Mouse (Mus musculus): ENCODE measurements around the gene Mgp. TPM values are rescaled to one million over a fixed set of nuclear protein-coding genes. Genes with fewer than 3 reads are reported as not detected.

Gene Mgp
- polyA plus RNA-seq, 1 experiment = 132 TPM

DNA sequence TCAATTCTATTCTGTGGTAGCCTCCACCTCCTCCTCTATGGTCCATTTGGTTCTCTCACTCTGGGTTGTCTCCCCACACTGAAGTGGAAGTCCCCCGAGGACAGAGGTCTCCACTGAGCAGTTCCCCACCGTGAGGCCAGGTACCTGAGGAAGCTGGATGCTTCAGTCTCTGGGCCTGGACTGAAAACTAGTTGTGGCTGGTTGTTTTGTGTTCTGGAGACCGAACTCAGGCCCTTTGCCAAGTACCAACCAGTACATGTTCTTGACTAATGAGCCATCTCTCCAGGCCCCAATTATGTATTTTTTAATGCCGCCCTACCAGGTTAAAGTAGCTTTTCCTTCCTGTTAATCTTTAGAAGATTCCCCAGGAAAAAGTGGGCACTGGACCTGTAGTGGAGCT, 23.3 kb downstream of the Mgp start:
- no peak overlapping the region for H3K4me2 ChIP-seq (ENCODE audit: low read depth)
- H3K4me3 ChIP-seq = no peak overlapping the region
- TF ChIP-seq E2F4 (IDR thresholded peaks at IDR 0.05; ENCODE audit: insufficient read depth) (no peak), CEBPB (IDR thresholded peaks at IDR 0.05; ENCODE audit: insufficient read depth, poor library complexity, severe bottlenecking) (no peak), TCF3 (IDR thresholded peaks at IDR 0.05; ENCODE audit: insufficient read length, low read depth) (no peak), USF1 (IDR thresholded peaks at IDR 0.05; ENCODE audit: low read depth) (no peak), MYOD1 (IDR thresholded peaks at IDR 0.05; ENCODE audit: control insufficient read depth in 1 of 3, insufficient read length in 2 of 3, low read depth in 2 of 3) (no peak), TCF12 (IDR thresholded peaks at IDR 0.05; ENCODE audit: insufficient read depth, poor library complexity, severe bottlenecking) (no peak), POLR2A (IDR thresholded peaks at IDR 0.05; ENCODE audit: insufficient read length, low read depth) (no peak), POLR2AphosphoS2 (IDR thresholded peaks at IDR 0.05; ENCODE audit: insufficient read length, low read depth) (no peak), SRF (IDR thresholded peaks at IDR 0.05; ENCODE audit: control insufficient read depth, insufficient read length, low read depth) (no peak), MAX (IDR thresholded peaks at IDR 0.05; ENCODE audit: low read depth) (no peak), MYOG (IDR thresholded peaks at IDR 0.05; ENCODE audit: control insufficient read depth in 1 of 3, insufficient read depth in 1 of 3, insufficient read length in 2 of 3, low read depth in 2 of 3) (no peak), REST (IDR thresholded peaks at IDR 0.05; ENCODE audit: insufficient read depth, insufficient read length) (no peak)

DNA sequence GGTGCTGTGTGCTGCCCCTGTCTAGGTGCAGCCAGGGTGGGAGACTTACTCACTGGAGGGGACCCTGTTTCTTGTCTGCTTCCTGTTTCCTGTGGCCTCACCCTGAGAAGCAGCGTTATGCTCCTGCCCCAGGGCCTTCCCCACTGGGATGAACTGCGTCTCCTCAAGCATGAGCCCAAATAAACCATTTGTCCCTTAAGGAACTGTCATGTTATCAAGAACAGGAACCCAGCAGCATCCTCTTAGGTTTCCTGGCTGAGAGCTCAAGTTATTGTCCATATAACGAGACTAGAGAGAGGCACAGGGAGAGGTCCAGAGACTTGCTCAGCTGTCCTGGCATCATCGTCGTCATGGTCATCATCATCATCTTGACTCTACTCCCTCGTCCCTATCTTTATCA, 25.4 kb downstream of the Mgp start:
- no peak for TF ChIP-seq TCF12 (IDR thresholded peaks at IDR 0.05; ENCODE audit: insufficient read depth, poor library complexity, severe bottlenecking)
- TF ChIP-seq CEBPB (IDR thresholded peaks at IDR 0.05; ENCODE audit: insufficient read depth, poor library complexity, severe bottlenecking) = no peak
- TF ChIP-seq E2F4 (IDR thresholded peaks at IDR 0.05; ENCODE audit: insufficient read depth) = no peak
- Histone ChIP-seq H3K36me3 (ENCODE audit: control insufficient read depth, insufficient read depth) (no peaks in the 10 kb centered on the region), H3K4me2 (ENCODE audit: low read depth) (no peak overlapping the region), H3ac (ENCODE audit: control insufficient read depth, insufficient read length) (no peak overlapping the region), H3K4me3 (no peak overlapping the region), H3K79me2 (ENCODE audit: control insufficient read depth, insufficient read depth) (no peaks in the 10 kb centered on the region), H3K27me3 (ENCODE audit: control insufficient read depth, insufficient read depth, insufficient read length) (no peaks in the 10 kb centered on the region)

More for the DNA sequence above, 23.3 kb downstream of the Mgp start:
- H3ac ChIP-seq (ENCODE audit: control insufficient read depth, insufficient read length) = no peak overlapping the region
- no peaks in the 10 kb centered on the region for H3K36me3 ChIP-seq (ENCODE audit: control insufficient read depth, insufficient read depth)
- H3K27me3 ChIP-seq (ENCODE audit: control insufficient read depth, insufficient read depth, insufficient read length) = no peaks in the 10 kb centered on the region
- no peaks in the 10 kb centered on the region for H3K79me2 ChIP-seq (ENCODE audit: control insufficient read depth, insufficient read depth)

DNA sequence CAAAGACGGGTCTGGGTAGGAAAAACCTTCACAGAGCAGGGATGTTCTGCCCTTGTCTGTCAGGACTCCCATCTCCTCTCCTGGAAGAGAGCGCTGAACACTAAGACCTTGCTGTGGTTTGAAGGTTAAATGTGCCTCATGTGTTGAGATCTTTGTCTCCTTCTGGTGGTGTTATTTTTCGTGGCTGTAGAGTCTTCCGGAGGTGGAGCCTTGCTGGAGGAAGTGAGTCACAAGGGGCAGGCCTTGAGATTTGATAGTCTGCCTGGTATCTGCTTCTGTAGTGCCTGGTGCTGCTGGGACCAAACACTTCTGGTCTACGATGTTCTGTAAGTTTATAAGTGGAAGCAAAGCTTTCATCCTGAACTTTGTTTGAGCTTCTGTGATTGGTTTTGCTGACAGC, 26.7 kb downstream of the Mgp start:
- Histone ChIP-seq H3ac (ENCODE audit: control insufficient read depth, insufficient read length) (no peak overlapping the region), H3K4me3 (no peak overlapping the region), H3K36me3 (ENCODE audit: control insufficient read depth, insufficient read depth) (no peaks in the 10 kb centered on the region), H3K27me3 (ENCODE audit: control insufficient read depth, insufficient read depth, insufficient read length) (no peaks in the 10 kb centered on the region), H3K4me2 (ENCODE audit: low read depth) (no peak overlapping the region), H3K79me2 (ENCODE audit: control insufficient read depth, insufficient read depth) (no peaks in the 10 kb centered on the region)
- TF ChIP-seq SRF (IDR thresholded peaks at IDR 0.05; ENCODE audit: control insufficient read depth, insufficient read length, low read depth) = no peak
- TF ChIP-seq POLR2A (IDR thresholded peaks at IDR 0.05; ENCODE audit: insufficient read length, low read depth) = no peak
- TF ChIP-seq TCF12 (IDR thresholded peaks at IDR 0.05; ENCODE audit: insufficient read depth, poor library complexity, severe bottlenecking) = no peak
- no peak for TF ChIP-seq MYOD1 (IDR thresholded peaks at IDR 0.05; ENCODE audit: control insufficient read depth in 1 of 3, insufficient read length in 2 of 3, low read depth in 2 of 3)
- no peak for TF ChIP-seq TCF3 (IDR thresholded peaks at IDR 0.05; ENCODE audit: insufficient read length, low read depth)
- no peak for TF ChIP-seq CEBPB (IDR thresholded peaks at IDR 0.05; ENCODE audit: insufficient read depth, poor library complexity, severe bottlenecking)
- no peak for TF ChIP-seq USF1 (IDR thresholded peaks at IDR 0.05; ENCODE audit: low read depth)
- TF ChIP-seq MAX (IDR thresholded peaks at IDR 0.05; ENCODE audit: low read depth) = no peak
- TF ChIP-seq MYOG (IDR thresholded peaks at IDR 0.05; ENCODE audit: control insufficient read depth in 1 of 3, insufficient read depth in 1 of 3, insufficient read length in 2 of 3, low read depth in 2 of 3) = no peak
- no peak for TF ChIP-seq E2F4 (IDR thresholded peaks at IDR 0.05; ENCODE audit: insufficient read depth)

DNA sequence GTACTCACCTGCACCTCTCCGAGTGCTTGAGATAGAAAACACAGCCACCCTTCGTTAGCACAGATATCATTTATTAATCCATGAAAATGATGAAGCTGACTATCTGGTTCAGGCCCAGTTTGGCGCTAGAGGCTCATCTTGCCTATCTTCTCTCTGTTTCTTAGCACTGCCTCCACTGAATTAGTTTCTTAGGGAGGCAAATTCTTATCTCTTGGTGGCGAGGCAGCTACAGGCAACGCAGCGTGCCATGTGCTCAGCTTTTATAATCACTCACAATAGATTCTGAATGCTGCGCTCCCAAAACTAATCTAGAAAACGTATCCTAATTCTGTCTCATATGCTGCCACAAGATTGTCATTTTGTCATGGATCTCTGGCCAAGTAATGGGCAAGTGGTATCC, 27.2 kb downstream of the Mgp start:
- H3ac ChIP-seq (ENCODE audit: control insufficient read depth, insufficient read length) = no peak overlapping the region

DNA sequence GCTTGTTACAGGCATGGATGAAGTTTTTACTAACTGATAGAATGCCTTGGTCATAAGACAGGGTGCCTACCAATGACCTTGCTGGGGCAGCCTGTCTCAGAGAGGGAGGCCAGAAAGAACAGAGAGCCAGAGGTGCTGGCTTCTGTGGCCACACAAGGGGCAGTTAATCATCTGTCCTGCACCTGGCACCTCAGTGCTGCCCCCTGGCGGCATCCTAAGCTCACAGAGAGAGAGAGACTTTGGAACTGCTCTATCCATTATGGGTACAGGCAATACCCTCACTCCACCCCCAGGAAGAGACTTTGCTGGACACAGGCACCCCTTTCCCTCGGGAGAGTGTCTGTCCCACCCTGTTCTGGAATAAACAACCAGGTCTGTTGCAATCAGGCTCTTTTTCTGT, 27.8 kb downstream of the Mgp start:
- H3K4me3 ChIP-seq = no peak overlapping the region
- H3K79me2 ChIP-seq (ENCODE audit: control insufficient read depth, insufficient read depth) = no peaks in the 10 kb centered on the region
- no peak overlapping the region for H3ac ChIP-seq (ENCODE audit: control insufficient read depth, insufficient read length)
- TF ChIP-seq MYOD1 (IDR thresholded peaks at IDR 0.05; ENCODE audit: control insufficient read depth in 1 of 3, insufficient read length in 2 of 3, low read depth in 2 of 3) (peak in 1 of 3 experiments; percentile 16), SRF (IDR thresholded peaks at IDR 0.05; ENCODE audit: control insufficient read depth, insufficient read length, low read depth) (no peak)
- no peaks in the 10 kb centered on the region for H3K36me3 ChIP-seq (ENCODE audit: control insufficient read depth, insufficient read depth)
- H3K4me2 ChIP-seq (ENCODE audit: low read depth) = no peak overlapping the region
- no peaks in the 10 kb centered on the region for H3K27me3 ChIP-seq (ENCODE audit: control insufficient read depth, insufficient read depth, insufficient read length)

More for the DNA sequence above, 27.2 kb downstream of the Mgp start:
- H3K4me2 ChIP-seq (ENCODE audit: low read depth) = no peak overlapping the region
- no peaks in the 10 kb centered on the region for H3K36me3 ChIP-seq (ENCODE audit: control insufficient read depth, insufficient read depth)
- TF ChIP-seq SRF (IDR thresholded peaks at IDR 0.05; ENCODE audit: control insufficient read depth, insufficient read length, low read depth) = no peak
- TF ChIP-seq MYOG (IDR thresholded peaks at IDR 0.05; ENCODE audit: control insufficient read depth in 1 of 3, insufficient read depth in 1 of 3, insufficient read length in 2 of 3, low read depth in 2 of 3) = no peak
- no peak for TF ChIP-seq REST (IDR thresholded peaks at IDR 0.05; ENCODE audit: insufficient read depth, insufficient read length)
- no peak for TF ChIP-seq MAX (IDR thresholded peaks at IDR 0.05; ENCODE audit: low read depth)
- TF ChIP-seq CEBPB (IDR thresholded peaks at IDR 0.05; ENCODE audit: insufficient read depth, poor library complexity, severe bottlenecking) = no peak
- no peak for TF ChIP-seq TCF12 (IDR thresholded peaks at IDR 0.05; ENCODE audit: insufficient read depth, poor library complexity, severe bottlenecking)
- no peak for TF ChIP-seq TCF3 (IDR thresholded peaks at IDR 0.05; ENCODE audit: insufficient read length, low read depth)
- no peak for TF ChIP-seq USF1 (IDR thresholded peaks at IDR 0.05; ENCODE audit: low read depth)
- TF ChIP-seq POLR2AphosphoS2 (IDR thresholded peaks at IDR 0.05; ENCODE audit: insufficient read length, low read depth) = no peak
- TF ChIP-seq MYOD1 (IDR thresholded peaks at IDR 0.05; ENCODE audit: control insufficient read depth in 1 of 3, insufficient read length in 2 of 3, low read depth in 2 of 3) = no peak
- no peak for TF ChIP-seq POLR2A (IDR thresholded peaks at IDR 0.05; ENCODE audit: insufficient read length, low read depth)
- no peak for TF ChIP-seq E2F4 (IDR thresholded peaks at IDR 0.05; ENCODE audit: insufficient read depth)
- no peaks in the 10 kb centered on the region for H3K27me3 ChIP-seq (ENCODE audit: control insufficient read depth, insufficient read depth, insufficient read length)
- no peaks in the 10 kb centered on the region for H3K79me2 ChIP-seq (ENCODE audit: control insufficient read depth, insufficient read depth)
- H3K4me3 ChIP-seq = no peak overlapping the region

Measured in myocyte (in vitro differentiated cells).